Mouse (Mus musculus): ENCODE measurements around the gene Imp4.

- no peak for TF ChIP-seq CTCF (IDR thresholded peaks at IDR 0.05)
- TF ChIP-seq POLR2A (IDR thresholded peaks at IDR 0.05; ENCODE audit: insufficient read depth, low read depth, low read length), result no peak
These were observed 40.3 kb upstream of the Imp4 start for GRCm38 (mm10) chr1:34399182-34399953.

Measured in heart, adult 2 months (tissue).